Mouse (Mus musculus) cerebellum, postnatal 10 days (tissue): ENCODE data around the gene Fuca2.
"Not testable (repeated sequence)": the region's sequence is repeated elsewhere in the genome, so short reads cannot be mapped to it uniquely, and the experiment has no call there.

Experiments used
- DNase-seq, 2 experiments: peaks; one replicate each; pipeline ENCODE4 v3.0.0; 2021; ENCODE audit warnings: mixed read lengths in 2 of 2

Fuca2 gene

DNA sequence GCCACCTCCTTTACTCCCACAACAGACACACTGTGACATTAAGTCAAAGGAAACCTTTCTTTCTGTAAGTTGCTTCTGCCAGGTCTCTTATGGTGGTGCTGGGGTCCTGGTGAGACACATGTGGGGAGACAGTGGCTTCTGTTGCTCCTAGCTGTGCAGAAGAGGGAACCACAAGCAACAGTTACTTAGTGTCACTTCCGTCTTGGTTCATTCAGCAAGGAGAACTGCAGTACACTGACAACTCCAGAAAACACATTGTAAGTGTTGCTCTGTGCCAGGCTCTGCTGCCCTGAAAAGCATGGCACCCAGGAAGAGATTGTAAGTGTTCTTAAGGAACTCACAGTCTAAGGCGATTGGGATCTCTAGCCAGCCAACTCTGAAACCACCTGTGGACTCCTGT lies at the start of gene Fuca2:
Fuca2 (plus strand) TSS at position 210 of the 400 bp plus-strand sequence.
- DNase-seq: no peak

DNA sequence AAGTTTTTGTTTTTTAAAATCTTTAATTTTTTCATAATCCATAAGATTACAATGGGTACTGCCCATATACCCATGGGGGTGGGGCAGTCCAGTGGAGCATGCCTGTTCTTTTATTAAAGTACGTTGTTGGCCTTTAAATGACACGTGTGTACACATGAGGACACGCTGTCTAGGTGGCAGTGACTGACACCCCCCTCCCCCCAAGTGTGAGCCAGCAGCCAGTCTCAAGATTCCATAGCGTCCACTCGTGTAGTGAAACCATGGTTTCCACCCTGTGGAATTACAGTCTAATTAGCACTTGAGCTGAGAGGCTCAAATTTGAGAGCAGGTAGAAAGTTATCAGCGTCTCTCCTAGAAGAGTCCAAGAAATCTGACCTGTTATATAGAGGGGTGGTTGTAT lies 47.7 kb upstream of the Fuca2 start:
- DNase-seq: no peak

DNA sequence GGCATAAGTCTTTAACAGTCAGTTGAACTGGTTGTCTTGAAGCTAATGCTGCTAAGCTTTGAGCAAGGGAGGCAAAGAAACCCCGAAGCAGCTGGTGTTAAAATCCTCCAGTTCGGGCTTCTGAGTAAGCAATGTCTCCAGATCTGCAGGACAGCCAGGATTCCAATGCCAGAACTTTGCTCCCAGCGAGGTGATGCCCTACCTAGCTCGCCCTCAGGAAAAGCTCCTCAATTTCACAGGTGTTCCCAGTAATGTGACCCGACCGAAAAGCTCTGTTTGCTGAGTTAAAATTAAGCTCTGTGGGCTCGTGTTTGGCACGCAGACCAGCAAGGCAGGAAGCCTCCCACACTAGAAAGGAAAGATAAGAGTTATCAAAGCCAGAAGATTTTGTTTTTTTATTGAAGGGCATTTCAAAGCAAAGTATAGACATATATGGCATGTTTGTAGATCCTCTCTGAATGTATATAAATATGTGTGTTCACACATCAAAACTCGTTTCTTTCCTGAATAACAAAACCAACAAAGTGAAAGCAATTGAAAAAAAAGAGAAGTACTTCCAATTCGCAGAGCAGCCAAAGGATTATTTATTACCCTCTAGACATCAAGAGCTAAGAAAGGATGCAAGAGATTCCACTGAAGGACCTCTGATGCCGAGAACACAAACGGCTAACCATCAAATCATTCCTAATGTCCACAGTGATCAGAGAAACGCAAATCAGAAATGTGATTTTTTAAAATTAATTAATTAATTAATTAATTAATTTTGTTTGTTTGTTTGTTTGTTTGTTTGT lies 45.9 kb upstream of the Fuca2 start:
- no peak for DNase-seq

DNA sequence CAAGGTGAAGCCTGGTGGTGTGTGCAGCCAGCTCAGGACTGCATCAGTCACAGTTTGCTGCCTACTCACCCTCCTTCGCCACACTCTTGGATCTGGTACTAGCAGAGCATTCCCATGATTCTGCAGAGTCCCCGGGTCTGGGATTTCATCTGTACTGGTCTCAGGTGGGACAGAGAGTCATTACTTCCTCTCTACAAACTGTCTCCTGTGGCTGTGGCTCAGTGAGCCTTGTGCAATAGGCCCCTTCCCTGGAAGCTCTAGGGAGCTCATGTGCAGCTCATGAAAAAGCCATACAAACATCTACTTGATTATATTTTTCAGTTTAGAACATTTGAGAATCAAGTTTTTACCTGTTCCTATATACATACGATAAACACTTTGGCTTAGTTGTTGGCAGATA lies 35.0 kb upstream of the Fuca2 start:
- not testable (repeated sequence) for DNase-seq

DNA sequence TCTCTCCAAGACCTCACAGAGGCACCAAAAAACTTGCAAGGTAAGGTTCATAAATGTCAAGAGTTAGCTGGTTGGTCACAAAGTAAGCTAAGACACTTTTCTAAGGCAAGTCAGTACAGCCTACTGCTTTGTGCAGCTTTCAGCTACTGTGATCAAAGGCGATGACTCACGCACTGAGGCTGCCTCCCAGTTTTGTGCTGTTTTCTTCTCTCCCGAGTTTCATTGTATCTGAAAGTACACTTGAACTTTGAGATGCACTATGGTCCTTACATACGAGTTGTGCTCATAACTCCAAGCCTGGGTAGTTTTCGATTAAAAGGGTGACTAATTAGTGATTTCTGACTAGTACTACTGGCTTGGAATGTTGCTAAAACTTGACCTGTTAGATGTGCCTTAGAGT lies 32.4 kb upstream of the Fuca2 start:
- no peak for DNase-seq

DNA sequence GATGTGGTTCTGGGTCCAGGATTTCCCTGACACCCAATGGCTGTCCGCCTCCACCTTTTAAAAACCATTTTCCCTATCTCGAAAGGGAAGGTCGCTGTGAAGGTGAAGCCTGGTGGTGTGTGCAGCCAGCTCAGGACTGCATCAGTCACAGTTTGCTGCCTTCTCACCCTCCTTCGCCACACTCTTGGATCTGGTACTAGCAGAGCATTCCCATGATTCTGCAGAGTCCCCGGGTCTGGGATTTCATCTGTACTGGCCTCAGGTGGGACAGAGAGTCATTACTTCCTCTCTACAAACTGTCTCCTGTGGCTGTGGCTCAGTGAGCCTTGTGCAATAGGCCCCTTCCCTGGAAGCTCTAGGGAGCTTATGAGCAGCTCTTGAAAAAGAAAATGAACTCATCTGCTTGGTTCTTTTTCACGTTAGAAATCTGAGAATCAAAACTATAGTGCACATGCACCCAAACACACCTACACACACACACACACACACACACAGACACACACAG lies 31.3 kb upstream of the Fuca2 start:
- not testable (repeated sequence) for DNase-seq

DNA sequence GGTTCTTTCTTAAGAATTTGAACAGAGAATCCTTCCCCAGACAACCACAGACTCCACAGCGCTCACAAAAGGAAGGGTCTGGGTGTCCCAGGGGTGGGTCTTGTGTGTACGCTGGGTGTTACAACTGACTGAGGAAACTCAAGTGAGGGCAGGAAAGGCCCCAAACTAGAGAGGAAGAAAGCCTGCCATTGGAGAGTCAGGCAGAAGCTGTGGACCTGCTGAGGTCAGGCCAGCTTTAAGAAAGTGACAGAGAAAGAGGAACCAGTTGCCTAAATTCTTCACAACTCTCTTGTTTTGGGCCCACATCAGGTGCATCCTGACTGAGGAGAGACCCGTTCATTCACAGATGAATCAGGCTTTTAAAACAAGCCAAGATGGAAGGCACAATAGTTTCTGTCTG lies 29.1 kb upstream of the Fuca2 start:
- DNase-seq: no peak

DNA sequence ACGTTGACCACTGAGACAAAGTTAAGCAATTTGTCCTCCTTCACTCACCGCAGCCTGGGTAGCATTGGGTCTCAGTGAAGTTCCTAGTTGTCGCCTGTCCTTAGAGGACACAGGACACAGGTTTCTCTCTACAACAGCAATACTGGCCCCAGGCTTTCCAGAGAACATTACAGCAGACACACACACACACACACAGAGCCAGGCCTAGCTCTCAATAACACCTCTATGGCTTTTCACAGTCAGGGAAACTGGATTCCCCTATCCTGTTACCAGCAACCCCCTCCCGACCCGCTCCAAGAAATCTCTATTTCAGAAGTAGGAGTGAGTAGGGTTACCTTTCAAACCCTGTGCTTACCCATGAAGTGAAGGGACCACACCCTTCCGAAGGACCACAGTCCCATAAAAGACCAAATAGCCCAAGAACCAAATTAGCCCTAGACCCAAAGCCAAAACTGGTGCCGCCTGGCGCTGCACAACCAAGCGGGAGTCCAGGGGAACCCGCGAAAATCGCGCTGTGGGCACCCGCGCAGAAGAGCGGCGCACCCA lies 26.0 kb upstream of the Fuca2 start:
- DNase-seq: peak in 1 of 2 experiments; percentile 4

DNA sequence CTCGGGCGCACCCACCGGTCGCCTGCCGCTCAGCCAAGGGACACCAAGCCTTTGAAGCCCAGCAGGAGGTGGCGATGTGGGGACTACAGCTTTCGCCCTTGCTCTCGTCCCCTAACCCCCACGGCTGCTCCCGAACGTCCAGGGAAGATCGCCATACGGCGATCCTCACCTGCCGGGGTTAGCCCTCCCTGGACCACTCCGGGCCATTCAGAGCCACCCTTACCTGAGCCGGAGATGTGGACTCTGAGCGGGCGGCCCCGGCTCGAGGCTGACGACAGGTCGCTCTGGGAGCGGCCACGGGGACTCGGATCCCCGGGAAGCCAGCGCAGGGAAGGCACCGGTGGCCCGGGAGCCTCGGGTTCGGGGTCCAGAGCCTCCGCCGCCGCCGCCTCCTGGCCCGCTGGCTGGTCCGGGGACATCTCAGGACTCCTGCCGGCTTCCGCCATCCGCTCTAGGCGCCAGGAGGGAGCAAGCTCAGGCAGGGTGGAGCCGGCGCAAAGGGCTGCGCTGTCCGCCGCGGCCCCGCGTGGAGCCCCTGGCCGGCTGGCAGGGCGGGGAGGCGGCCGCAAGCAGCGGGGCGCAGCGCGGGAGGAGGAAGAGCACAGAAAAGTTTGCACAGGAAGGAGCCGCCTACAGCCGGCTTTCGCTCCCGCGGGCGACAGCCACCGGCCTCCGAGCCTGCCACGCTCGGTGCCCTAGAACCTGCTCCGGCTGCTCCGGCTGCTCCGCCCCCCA lies 25.3 kb upstream of the Fuca2 start, which contains the start of gene Phactr2:
Phactr2 (minus strand) TSS at position 580 of the 735 bp plus-strand sequence.
- DNase-seq: peak; percentile 44 to 48

DNA sequence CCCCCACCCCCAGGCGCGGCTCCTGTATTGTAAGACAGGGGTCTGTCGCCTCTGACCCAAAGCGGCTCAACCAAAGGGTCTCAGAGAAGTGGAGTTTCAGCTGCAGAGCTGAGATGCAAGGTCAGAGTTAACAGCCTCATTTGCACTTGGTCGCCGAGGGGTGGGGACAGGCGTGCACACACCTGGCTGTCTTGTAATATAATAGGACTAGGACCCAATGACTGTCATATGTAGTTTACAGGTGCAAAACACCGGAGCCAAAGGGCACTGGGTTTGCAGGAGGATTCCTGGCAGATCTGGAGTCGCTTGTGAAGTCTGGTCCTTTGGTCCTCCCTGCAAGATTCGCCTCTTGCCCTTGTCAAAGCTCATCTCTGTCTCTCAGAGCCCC lies 24.8 kb upstream of the Fuca2 start:
- DNase-seq: peak in 1 of 2 experiments; percentile 14

DNA sequence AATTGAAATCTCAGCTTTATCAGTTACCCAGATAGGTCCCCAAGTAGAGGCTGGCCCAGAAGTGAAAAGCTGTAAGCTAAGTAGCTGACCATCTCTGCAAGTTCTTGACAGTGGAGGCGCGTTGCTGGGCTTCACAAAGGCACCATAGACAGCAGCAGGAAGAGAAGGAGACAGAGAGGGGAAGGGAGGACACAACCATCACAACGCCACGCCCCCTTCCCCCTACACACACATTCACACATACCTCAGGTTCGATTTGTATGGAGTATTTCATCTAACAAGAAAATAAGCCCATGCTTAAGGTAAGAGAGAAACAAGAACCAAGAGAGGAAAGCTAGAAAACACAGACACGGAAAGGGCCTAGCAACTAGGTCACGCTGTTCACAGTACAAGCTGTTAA lies 24.2 kb upstream of the Fuca2 start:
- DNase-seq: peak in 1 of 2 experiments; percentile 9

DNA sequence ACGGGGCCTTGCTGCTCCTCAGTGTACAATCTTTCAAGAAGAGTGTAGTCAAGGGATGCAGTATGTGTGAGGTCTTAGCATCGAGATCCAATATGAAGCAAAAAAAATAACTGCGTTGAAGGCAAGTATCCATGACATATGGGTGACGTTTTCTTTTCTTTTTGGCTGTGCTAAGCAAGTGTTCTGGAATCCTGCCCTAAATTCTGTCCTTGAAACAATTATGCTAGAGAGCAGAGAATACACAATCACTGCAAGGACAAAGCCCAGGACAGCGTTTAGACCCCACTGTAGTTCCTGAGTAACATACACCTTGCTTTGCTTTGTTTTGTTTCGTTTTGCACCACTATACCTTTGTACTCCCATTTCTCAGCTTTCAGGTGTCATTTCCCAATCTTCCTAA lies 20.0 kb upstream of the Fuca2 start:
- no peak for DNase-seq

DNA sequence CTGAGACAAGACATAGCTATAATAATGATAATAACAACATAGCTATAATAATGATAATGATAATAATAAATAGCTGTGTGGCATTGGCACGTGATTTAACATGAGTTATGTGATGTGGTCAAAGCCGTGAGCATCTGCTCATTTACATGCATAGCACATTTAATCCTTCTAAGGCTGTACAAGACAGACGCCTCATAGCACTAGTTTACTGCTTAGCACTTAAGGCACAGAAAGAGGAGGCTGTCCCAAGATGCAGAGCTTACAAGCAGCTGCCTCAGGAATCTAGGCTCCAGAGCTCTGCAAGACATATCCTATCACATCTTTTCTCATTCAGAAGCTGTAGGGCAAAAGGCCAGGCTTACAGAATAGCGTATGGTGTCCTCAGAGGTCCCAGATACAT lies 13.4 kb upstream of the Fuca2 start:
- DNase-seq: no peak

DNA sequence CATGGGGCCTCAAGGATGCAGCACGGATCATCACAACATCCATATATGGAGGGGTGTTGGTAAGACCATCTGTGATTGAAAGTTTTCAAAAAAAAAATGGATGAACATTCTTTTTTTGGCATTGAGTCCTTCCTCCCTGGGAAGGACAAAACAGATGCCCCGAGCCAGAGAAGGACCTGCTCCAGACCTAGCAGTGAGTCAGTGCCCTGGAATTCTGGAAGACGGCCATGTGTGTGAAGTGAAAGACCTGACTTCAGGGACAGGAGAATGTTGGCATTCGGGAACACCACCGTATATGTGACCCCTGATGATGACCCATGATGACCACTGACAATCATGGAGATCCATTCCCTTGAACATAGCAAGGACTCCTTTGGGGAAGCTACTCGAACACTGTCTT lies 9.7 kb upstream of the Fuca2 start:
- DNase-seq: peak; percentile 20

DNA sequence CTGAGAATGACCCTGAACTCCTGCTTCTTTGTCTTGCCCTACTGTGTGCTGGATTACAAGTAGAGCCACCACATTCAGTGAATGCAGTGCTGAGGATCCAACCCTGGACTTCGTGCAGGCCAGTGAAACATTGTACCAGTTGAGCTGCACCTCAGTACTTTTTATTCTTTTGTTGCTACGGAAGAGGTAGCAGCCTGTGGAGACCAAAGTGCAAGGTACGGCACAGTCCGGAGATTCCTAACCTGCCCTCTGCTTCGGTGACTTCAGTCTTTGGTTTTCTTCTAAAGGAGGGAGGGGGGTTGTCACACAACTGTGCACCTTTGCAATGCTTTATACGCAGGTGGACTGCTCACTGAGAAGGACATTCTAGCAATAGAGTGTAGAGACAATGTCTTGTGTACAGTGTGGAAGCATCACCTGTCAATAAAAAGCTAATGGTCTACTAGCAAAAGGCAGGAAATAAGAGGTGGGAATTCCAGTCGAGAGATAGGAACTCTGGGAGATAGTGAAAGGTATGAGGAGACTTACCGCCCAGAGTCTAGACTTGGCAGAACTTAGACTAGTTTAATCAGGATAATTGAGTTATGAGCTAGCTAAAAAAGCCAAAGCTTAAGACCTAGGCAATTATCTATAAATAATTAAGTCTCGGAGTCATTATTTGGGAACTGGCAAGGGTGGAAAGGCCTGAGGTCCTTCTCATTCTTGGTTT lies 5.2 kb upstream of the Fuca2 start:
- no peak for DNase-seq

DNA sequence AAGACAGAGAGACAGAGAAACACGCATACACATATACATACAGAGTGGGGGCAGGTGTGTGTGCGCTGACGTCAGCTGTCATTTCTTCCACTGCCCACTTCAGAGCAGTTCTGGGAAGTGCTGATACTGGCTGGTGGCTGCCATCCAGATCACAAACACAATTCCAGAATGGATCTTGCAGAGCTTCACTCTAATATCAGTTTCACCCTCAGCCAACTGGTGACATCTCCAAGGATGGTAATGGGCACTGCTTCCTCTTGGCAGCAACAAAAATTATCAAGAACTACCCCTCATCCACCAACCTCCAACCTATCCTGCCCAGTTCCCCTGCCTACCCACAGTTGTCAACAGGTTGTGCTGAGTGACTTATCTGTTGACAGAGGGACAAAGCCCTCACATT lies 3.0 kb upstream of the Fuca2 start:
- no peak for DNase-seq

DNA sequence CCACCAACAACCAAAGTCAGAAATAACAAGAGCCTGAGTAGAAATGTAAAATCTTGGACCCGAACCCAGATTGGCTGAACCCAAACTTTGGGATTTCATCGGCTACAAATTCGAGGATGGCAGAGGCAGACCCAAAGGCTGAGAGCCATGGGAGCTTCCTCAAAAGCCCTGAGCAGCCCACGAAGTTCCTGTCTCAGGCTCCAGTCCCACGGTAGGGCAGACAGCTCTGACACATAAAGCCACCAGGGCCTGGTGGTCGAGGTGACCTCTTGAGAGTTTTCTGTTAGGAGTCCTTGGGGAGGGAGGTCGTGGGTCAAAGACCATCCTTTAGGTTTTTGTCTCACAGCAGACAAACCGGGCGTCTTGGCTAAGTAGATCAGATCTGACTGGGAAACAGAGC lies 1.1 kb downstream of the Fuca2 start:
- DNase-seq: no peak

DNA sequence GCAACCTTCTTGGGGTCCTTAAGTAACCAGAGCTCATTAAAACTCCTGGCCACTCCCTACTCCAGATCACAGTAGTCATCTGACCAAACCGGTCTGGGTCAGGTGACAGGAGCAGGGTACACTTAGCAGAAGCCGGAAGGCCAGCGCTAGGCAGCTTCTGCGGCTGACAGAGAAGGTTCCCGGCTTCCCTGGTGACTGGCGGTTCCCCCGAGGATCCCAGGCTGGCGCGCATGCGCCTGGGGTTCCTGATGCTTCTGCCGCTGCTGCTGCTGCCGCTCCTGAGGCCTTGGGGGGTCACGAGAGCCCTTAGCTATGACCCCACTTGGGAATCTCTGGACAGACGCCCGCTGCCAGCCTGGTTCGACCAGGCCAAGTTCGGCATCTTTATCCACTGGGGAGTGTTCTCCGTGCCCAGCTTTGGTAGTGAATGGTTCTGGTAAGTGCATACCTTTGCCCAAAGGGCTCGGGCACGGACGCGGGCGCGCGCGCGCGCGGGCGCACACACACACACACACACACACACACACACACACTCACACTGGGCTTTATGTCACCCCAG lies 1.7 kb downstream of the Fuca2 start:
- DNase-seq: peak; percentile 81 to 84

DNA sequence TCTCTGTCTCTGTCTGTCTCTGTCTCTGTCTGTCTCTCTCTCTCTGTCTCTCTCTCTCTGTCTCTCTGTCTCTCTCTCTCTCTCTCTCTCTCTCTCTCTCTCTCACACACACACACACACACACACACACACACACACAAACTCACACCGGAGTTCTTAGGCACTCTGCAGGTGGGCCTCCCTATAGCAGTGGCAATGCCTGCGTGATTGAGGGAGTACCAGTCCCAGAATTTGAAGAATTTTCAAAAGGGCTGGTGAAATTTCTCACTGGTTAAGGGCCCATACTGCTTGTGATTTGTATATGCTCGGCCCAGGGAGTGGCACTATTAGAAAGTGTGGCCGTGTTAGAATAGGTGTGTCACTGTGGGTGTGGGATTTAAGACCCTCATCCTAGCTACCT lies 2.2 kb downstream of the Fuca2 start:
- peak in 1 of 2 experiments; percentile 20 for DNase-seq

DNA sequence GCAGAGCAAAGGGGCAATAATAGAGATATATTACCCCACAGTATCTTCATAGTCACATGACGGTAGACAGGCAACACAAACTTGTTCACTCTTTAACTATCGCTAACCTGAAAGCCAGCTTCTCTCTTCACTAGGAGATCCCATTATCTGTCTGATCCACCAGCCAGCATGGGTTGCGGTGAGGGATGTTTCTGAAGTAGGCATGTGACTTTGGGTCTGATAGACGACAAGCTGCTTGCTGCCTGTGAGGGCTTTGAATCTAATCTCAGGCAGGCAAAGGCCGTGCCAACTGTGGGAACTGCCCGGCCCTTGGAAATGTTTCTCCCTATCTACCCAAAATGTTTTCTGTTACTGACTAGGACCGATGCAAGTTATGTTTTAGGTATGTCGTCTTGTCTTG lies 3.0 kb downstream of the Fuca2 start:
- DNase-seq: no peak

DNA sequence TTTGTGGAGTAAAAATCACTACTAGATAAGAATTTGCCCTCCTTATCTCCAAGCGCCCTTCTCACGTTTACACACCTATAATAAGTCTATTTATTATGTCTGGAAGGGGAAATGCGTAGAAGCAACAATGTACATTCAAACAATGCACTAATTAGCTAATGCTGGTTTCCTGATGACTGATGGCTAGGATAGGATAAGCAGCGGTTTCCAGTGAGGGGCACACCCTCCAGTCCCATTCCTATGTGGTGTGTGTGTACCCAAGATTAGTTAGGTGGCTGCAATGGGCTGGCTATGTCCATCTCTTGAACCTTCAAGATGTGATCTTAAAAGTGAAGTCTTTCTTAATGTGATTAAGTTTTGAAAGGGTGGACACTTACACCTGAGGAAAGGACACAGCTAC lies 22.5 kb downstream of the Fuca2 start:
- DNase-seq: no peak

DNA sequence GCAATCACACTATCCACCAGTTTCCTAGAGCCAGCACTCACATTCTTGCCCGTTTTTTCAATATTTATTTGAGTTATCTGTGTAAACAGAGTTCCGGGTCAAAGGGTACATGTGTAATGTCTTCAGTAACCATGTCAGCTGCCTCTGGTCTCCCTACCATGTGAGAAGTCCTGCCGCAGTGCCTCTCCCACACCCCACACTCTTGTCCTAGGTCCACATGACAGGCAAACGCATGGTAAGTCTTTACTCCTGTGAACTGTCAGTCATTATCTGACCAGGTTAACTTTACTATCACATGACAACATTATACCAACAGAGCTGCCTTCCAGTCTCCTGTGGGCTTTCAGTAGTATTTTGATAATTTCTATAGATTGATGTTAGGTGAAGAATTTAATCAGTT lies 28.8 kb downstream of the Fuca2 start:
- DNase-seq: no peak

DNA sequence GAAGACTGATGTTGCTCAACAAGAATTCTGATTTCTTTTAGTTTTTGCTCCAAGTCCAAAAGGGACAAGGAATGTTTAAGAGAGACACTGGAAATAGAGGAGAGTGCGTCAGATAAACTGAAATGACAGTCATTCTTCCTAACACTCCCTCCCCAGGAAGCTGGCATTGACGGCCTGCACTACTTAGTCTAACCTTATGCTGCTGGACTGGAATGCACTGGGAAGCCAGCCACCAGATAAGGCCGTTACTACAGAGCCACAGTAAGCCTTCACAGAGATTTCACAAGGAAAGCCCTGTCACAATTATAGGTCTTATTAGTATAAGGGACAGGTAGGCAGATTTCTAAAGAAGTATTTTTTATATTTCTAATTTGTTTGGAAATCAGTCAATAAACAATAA lies 35.4 kb downstream of the Fuca2 start:
- DNase-seq: peak; percentile 15 to 41
